Mouse (Mus musculus) heart, postnatal 0 days (tissue): Measurements from ENCODE around the gene Amhr2. TPM values are rescaled to one million over a fixed set of nuclear protein-coding genes. Genes with fewer than 3 reads are reported as not detected.
A peak's percentile ranks its signal among the peaks of the same experiment; 100 is the strongest.

Experiments used
- ATAC-seq: fragments of 200-750 bp; cut with Nextera tagmentation; 2 replicates; pipeline ENCODE4 v1.8.0; 2017; ENCODE audit warnings: low read depth, moderate number of reproducible peaks, moderate library complexity; ENCODE audit not compliant: insufficient read depth
- DNase-seq: peaks from one replicate; pipeline ENCODE4 v3.0.0-alpha.2; 2016; ENCODE audit warnings: low spot score
- H3K27ac ChIP-seq: fragments of 300-500 bp; sonication (generic); 2 replicates; pipeline ENCODE4 v1.5.1; 2014; ENCODE audit warnings: low read depth, mild to moderate bottlenecking
- H3K27me3 ChIP-seq: fragments of 300-500 bp; sonication (generic); 2 replicates; pipeline ENCODE4 v1.6.1; 2014; ENCODE audit warnings: low read length, mixed read lengths; ENCODE audit not compliant: control insufficient read depth, insufficient read depth
- H3K36me3 ChIP-seq: fragments of 300-500 bp; sonication (generic); replicated peaks from 2 replicates; pipeline ENCODE4 v1.6.1; 2014; ENCODE audit warnings: low read length, mixed read lengths; ENCODE audit not compliant: control insufficient read depth, insufficient read depth
- H3K4me1 ChIP-seq: fragments of 300-500 bp; sonication (generic); 2 replicates; pipeline ENCODE4 v1.6.1; 2014; ENCODE audit warnings: antibody characterized with exemption; ENCODE audit not compliant: control insufficient read depth, insufficient read depth
- H3K4me2 ChIP-seq: fragments of 300-500 bp; sonication (generic); 2 replicates; pipeline ENCODE4 v1.6.1; 2014; ENCODE audit warnings: low read depth, mild to moderate bottlenecking, low read length, moderate library complexity
- H3K4me3 ChIP-seq: fragments of 300-500 bp; sonication (generic); 2 replicates; pipeline ENCODE4 v1.5.1; 2014; ENCODE audit warnings: low read depth, low read length
- H3K9ac ChIP-seq: fragments of 300-500 bp; sonication (generic); replicated peaks from 2 replicates; pipeline ENCODE4 v1.6.1; 2014; ENCODE audit warnings: low read depth, low read length, mixed read lengths
- H3K9me3 ChIP-seq: fragments of 300-500 bp; sonication (generic); replicated peaks from 2 replicates; pipeline ENCODE4 v1.6.1; 2016; ENCODE audit warnings: low read length; ENCODE audit not compliant: control insufficient read depth
- CTCF ChIP-seq: IDR thresholded peaks from 2 replicates; pipeline ENCODE4 v1.5.1; 2016; ENCODE audit warnings: antibody characterized with exemption, control low read depth, low read depth
- EP300 ChIP-seq: IDR thresholded peaks from 2 replicates; pipeline ENCODE4 v1.6.1; 2016; ENCODE audit warnings: antibody characterized with exemption, low read depth
- WGBS: fragments of 180-500 bp; shearing (Covaris S2); extraction: QIAGEN DNeasy Blood & Tissue Kit; methylation state at CpG from one replicate; pipeline ENCODE4 v1.1.7; 2014; 5-methylcytosine and 5-hydroxymethylcytosine counted together
- polyA plus RNA-seq: library from polyadenylated mRNA; unstranded; fragments of >200 nt; fragmentation: Nextera tagmentation; extraction: Ambion mirVana; gene quantifications from 2 replicates; pipeline ENCODE4 v1.2.1, GENCODE M21; 2015
- total RNA-seq: library from RNA; depleted of rRNA; stranded (reverse); fragments of >200 nt; gene quantifications from 2 replicates; pipeline ENCODE4 v1.2.3, GENCODE M21; 2014; ENCODE audit warnings: low replicate concordance

Gene Amhr2
- total and polyA plus RNA-seq, 2 experiments from 2014 or later, result 0.19 to 1.9 TPM

GRCm38 (mm10) chr15:102463666-102464065 is 18.5 kb downstream of the Amhr2 start:
- H3K9me3 ChIP-seq, result no peaks in the 10 kb centered on the region
- TF ChIP-seq EP300 (no peak), CTCF (peak; percentile 39)
- H3K4me3 ChIP-seq, result no peak overlapping the region
- ATAC-seq, result no peak
- H3K9ac ChIP-seq, result no peak overlapping the region
- no peak for DNase-seq
- H3K36me3 ChIP-seq, result no peaks in the 10 kb centered on the region; the same call in 1 of the 2 replicates
- H3K27ac ChIP-seq, result no peak overlapping the region
- H3K27me3 ChIP-seq, result no peaks in the 10 kb centered on the region
- no peak overlapping the region for H3K4me2 ChIP-seq
- peaks cover 16% of the 10 kb centered on the region; the same call in 1 of the 2 replicates for H3K4me1 ChIP-seq

DNA sequence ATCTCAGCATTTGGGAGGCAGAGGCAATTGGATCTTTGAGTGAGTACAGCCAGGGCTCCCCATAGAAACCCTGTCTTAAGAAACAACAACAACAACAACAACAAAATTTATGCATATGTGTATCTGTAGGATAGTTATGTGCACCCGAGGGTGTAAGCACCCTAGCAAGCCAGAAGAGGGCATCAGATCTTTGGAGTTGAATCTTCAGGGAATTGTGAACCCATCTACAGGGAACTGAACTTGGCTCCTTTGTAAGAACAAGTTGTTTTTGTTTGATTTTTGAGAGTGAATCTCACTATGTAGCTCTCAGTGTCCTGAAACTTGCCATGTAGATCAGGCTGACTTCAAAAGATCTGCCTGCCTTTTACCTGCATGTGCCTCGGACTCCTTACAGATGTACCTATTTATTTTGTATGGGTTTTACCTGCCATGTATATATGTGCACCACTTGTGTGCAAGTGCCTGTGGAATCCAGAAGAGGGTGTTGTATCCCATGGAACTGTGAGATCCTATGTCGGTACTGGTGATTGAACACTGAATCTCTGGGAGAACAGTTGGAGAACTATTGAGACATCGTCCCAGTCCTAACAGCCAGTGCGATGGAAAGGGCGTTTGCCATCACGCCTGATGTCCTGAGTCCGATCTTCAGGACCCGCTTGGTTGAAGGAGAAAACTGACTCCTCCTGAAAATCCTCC is 23.7 kb downstream of the Amhr2 start:
- Histone ChIP-seq H3K4me3 (no peak overlapping the region), H3K27me3 (no peaks in the 10 kb centered on the region), H3K36me3 (peaks cover 3% of the 10 kb centered on the region; the same call in 1 of the 2 replicates), H3K4me1 (peaks cover 14% of the 10 kb centered on the region), H3K27ac (no peak overlapping the region), H3K9me3 (no peaks in the 10 kb centered on the region), H3K9ac (no peak overlapping the region), H3K4me2 (no peak overlapping the region)
- TF ChIP-seq EP300, result no peak
- no peak for TF ChIP-seq CTCF
- ATAC-seq (no peak), DNase-seq (no peak)
- 93% methylated on average over 9 of the region's 9 CpGs for WGBS

- peak within 1 kb of the TSS; percentile 87 for H3K4me3 ChIP-seq
- H3K36me3 ChIP-seq, result peaks cover 17% of the 10 kb centered on the region
- peak within 1 kb of the TSS; percentile 93 for H3K9ac ChIP-seq
- H3K4me2 ChIP-seq, result peak within 1 kb of the TSS; percentile 64
- TF ChIP-seq CTCF (peak; percentile 88), EP300 (no peak)
- no peaks in the 10 kb centered on the region for H3K27me3 ChIP-seq
- under 1% methylated on average over 32 of the region's 40 CpGs for WGBS
- ATAC-seq (peak; percentile 98), DNase-seq (peak; percentile 98)
- peak within 1 kb of the TSS; percentile 96 for H3K27ac ChIP-seq
- no peaks in the 10 kb centered on the region for H3K9me3 ChIP-seq
- H3K4me1 ChIP-seq, result peaks cover 14% of the 10 kb centered on the region
These were observed 25.0 kb downstream of the Amhr2 start, which contains the start of gene Pcbp2 for GRCm38 (mm10) chr15:102470183-102470604. TSS of gene Pcbp2 (plus strand) at chr15:102470539.

- peak overlapping the region; percentile 87 for H3K4me3 ChIP-seq
- H3K27ac ChIP-seq, result peak overlapping the region; percentile 96
- ATAC-seq (peak; percentile 72), DNase-seq (peak; percentile 77)
- H3K4me2 ChIP-seq, result peak overlapping the region; percentile 64
- peak overlapping the region; percentile 93 for H3K9ac ChIP-seq
- H3K36me3 ChIP-seq, result peaks cover 22% of the 10 kb centered on the region
- H3K4me1 ChIP-seq, result peaks cover 14% of the 10 kb centered on the region
- H3K9me3 ChIP-seq, result no peaks in the 10 kb centered on the region
- H3K27me3 ChIP-seq, result no peaks in the 10 kb centered on the region
- 0% methylated on average over 30 of the region's 67 CpGs for WGBS
- TF ChIP-seq EP300 (0 out of 2 replicates have a peak, but pooled peaks have one; percentile 22), CTCF (no peak; the same call in 1 of the 2 replicates)
These were observed 25.6 kb downstream of the Amhr2 start for GRCm38 (mm10) chr15:102470605-102471294.

DNA sequence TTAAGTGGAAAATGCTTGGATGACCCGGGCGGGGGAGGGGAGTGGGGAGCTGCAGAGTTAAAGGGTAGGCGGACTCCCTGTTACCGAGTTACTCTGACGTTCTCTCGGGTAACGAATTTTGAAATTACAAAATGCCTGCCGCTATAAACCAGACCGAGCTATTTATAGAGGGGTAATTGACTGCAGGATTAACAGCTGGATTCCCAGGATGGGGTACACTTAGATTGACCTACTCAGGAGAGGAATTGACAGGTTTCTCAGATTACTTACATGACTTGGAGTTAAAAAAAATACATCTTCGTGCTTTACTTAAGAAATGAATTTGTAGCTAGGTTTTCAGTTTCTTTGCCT is 26.1 kb downstream of the Amhr2 start:
- ATAC-seq (0 out of 2 replicates have a peak, but pooled peaks have one; percentile 3), DNase-seq (peak; percentile 74)
- WGBS, result 1% methylated on average over 10 of the region's 10 CpGs
- Histone ChIP-seq H3K4me3 (peak overlapping the region; percentile 87), H3K9ac (peak overlapping the region; percentile 93), H3K27ac (peak overlapping the region; percentile 96), H3K27me3 (no peaks in the 10 kb centered on the region), H3K9me3 (no peaks in the 10 kb centered on the region), H3K4me1 (peaks cover 14% of the 10 kb centered on the region), H3K36me3 (peaks cover 28% of the 10 kb centered on the region), H3K4me2 (peak overlapping the region; percentile 64)
- no peak for TF ChIP-seq CTCF
- TF ChIP-seq EP300, result no peak
